Mouse (Mus musculus) retina, adult 2 months (tissue): ENCODE data around the gene Csnk1g2.

ENCODE experiments used
- DNase-seq: peaks from one replicate; pipeline ENCODE4 v3.0.0-alpha.2; 2012; ENCODE audit warnings: low read depth, low spot score

Gene Csnk1g2

DNA sequence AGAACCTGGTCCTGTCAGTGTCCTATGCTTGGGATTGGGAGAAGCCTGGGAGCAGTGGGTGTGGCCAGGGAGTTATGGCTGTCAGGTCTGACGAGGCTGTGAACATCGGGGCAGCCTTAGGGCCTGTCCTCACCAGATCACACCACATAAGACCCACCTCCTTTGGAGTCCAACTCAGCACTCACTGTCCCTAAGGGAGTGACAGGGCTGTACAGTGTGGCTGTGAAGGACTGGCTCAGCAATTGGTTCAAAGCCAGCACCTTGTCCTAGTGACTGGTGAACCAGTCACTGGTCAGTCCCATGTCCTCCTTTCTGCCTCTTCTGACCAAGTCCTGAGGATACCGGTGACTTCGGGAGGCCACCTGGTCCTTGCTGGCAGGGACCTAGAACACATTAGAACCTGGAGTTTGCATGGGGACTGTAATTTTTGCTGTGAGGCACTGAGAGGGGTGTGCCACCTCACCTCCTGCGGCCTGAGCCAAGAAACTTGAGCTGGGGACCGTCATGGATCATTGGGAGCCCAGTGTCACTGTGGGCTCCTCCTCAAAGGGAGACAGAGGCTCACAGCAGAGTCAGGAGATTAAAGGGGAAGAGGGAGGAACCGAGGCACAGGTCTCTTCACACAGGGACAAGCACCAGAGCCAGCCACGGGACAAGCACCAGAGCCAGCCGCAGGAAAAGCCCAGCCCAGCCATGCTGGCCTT is 57.1 kb downstream of the Csnk1g2 start:
- no peak for DNase-seq

DNA sequence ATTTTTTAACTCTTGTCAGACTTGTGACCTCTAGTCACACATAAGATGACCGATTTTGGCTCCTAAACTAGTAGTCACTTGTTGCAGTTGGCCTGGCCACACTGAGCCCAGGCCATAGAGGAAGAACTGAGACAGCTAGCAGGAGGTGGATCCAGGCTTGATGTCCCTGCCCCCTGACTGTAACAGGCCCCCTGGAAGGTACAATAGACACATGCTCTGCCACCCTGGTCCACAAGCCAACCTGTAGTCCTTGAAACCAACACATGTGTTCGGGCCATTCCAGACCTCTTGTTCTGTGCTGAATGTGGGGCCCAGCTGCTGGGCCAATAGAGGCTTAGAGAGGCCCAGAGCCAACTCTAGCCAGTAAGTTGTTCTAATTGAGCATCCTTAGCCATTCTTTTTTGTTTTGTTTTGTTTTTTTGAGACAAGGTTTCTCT is 57.6 kb downstream of the Csnk1g2 start:
- DNase-seq: no peak

DNA sequence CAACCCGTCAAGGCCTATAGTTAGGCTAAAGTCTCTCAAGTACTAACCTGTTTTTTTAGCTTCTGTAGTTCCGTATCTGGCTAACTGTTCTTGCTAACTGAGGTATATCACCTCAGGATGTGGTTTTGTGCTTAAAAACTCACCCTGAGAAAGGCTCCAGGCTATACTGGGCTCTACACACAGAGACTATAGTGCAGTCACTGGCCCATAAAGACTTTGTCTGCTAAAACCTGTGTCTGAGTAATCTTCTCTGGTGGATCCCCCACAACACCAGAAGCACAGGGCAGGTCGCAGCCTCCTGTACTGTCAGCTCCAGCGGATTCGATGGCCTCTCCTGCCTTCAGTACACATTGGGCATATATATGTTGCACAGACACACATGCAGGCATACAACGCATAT is 59.4 kb downstream of the Csnk1g2 start:
- no peak for DNase-seq

DNA sequence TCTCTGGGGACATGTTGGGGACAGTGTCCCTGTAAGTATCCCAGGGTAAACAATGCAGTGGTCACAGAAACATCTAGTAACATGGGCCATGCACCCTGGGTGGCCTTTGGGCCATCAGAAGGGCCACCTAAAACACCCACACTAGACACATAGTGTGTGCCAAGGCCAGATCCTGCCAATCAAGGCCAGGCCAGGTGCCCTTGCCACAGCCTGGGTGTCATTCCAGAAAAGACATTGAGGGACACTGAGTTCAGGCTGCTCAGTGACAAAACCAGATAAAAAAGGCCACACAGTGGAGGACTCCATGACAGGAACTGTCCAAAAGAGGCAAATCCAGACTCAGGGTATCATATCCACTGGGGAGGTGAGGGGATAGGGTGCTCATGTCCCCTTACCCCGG is 61.0 kb downstream of the Csnk1g2 start:
- DNase-seq: no peak

GRCm38 (mm10) chr10:80684214-80684613 is 61.6 kb downstream of the Csnk1g2 start:
- DNase-seq: no peak

- DNase-seq: no peak
Observed at GRCm38 (mm10) chr10:80684984-80685383, 62.3 kb downstream of the Csnk1g2 start.

DNA sequence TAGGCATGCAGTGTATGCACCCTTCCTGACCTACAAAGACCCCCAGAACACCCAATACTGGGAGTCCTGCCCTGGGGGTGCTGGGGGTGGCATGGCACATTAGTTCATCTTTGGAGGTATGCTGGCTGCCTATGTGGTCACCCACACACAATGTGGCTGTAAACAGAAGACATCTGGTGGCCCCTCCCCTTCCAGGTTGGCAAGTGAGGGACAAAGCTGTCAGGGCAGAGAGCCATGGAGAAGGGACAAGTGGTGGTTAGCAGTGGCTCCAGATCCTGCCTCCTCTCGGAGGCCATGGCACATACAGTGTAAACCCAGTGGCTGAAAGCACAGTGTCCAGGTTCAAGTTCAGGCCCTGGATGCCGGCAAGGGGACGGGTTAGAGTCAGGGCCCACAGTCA is 64.0 kb downstream of the Csnk1g2 start:
- no peak for DNase-seq

- DNase-seq: no peak
Observed at GRCm38 (mm10) chr10:80687850-80688249, 65.2 kb downstream of the Csnk1g2 start.
